Comparison of ENCODE assay signal across 8 mouse cellular contexts in genomic region chr9:59484760-59485159, GRCm38 (mm10). TPM values are rescaled to one million over a fixed set of nuclear protein-coding genes. Genes with fewer than 3 reads are reported as not detected.
DNase-seq lines count a peak whose midpoint lies in the region; ATAC-seq lines count a peak whose summit lies in the region.

No protein-coding gene starts in this region.

- H3K27me3 ChIP-seq in kidney, embryonic 16.5 days (ENCODE audit: insufficient read depth, low read length): no peaks in the 10 kb centered on the region
- H3K27me3 ChIP-seq in hindbrain, embryonic 14.5 days (ENCODE audit: control insufficient read depth, insufficient read depth, low read length): no peaks in the 10 kb centered on the region
- no peaks in the 10 kb centered on the region for H3K27me3 ChIP-seq in midbrain, embryonic 16.5 days (ENCODE audit: control insufficient read depth, insufficient read depth, low read depth, low read length)

- no peak for DNase-seq in kidney, postnatal 10 days
- peak; percentile 21 for DNase-seq in embryo, embryonic 10 days (ENCODE audit: low spot score)
- DNase-seq in hindbrain, embryonic 14.5 days (ENCODE audit: low spot score): no peak
- DNase-seq in layer of hippocampus, postnatal 36 days: no peak
- no peak for DNase-seq in frontal cortex, postnatal 25 days (ENCODE audit: low spot score in 2 of 2)
- DNase-seq in left cerebral cortex, postnatal 10 days (ENCODE audit: extremely low spot score in 1 of 2, low spot score in 2 of 2): no peak

- 10% methylated on average over 7 of the region's 7 CpGs for WGBS in kidney, embryonic 16.5 days
- WGBS in hindbrain, embryonic 14.5 days: 21% methylated on average over 7 of the region's 7 CpGs
- WGBS in midbrain, embryonic 16.5 days: 17% methylated on average over 7 of the region's 7 CpGs

- H3K36me3 ChIP-seq in kidney, embryonic 16.5 days (ENCODE audit: insufficient read depth, low read length): no peaks in the 10 kb centered on the region
- no peaks in the 10 kb centered on the region; the same call in 1 of the 2 replicates for H3K36me3 ChIP-seq in hindbrain, embryonic 14.5 days (replicated peaks; ENCODE audit: control insufficient read depth, insufficient read depth)
- no peaks in the 10 kb centered on the region for H3K36me3 ChIP-seq in midbrain, embryonic 16.5 days (ENCODE audit: control insufficient read depth, insufficient read depth, low read length)

- H3K27ac ChIP-seq in kidney, embryonic 16.5 days (ENCODE audit: low read length): 0 out of 2 replicates have a peak overlapping the region, but pooled peaks have one; percentile 53
- H3K27ac ChIP-seq in hindbrain, embryonic 14.5 days: no peak overlapping the region
- H3K27ac ChIP-seq in midbrain, embryonic 16.5 days (ENCODE audit: low read length): no peak overlapping the region

- H3K9ac ChIP-seq in kidney, embryonic 16.5 days (replicated peaks; ENCODE audit: low read length): peak overlapping the region; percentile 97
- peak overlapping the region; percentile 99 for H3K9ac ChIP-seq in hindbrain, embryonic 14.5 days
- peak overlapping the region; percentile 98 for H3K9ac ChIP-seq in midbrain, embryonic 16.5 days (ENCODE audit: low read depth, low read length)

- H3K4me2 ChIP-seq in kidney, embryonic 16.5 days (replicated peaks; ENCODE audit: low read depth, low read length): peak overlapping the region; percentile 94
- peak overlapping the region; percentile 75 for H3K4me2 ChIP-seq in hindbrain, embryonic 14.5 days (replicated peaks)
- H3K4me2 ChIP-seq in midbrain, embryonic 16.5 days (ENCODE audit: low read length): peak overlapping the region; percentile 98

- intact Hi-C loops in left cerebral cortex, postnatal 10 days (cut with DNase I): no loop called here

- H3K4me1 ChIP-seq in kidney, embryonic 16.5 days (ENCODE audit: insufficient read depth, low read length): peaks cover 7% of the 10 kb centered on the region; the same call in 1 of the 2 replicates
- H3K4me1 ChIP-seq in hindbrain, embryonic 14.5 days (replicated peaks; ENCODE audit: control insufficient read depth, insufficient read depth, low read length): peaks cover 33% of the 10 kb centered on the region
- peaks cover 24% of the 10 kb centered on the region for H3K4me1 ChIP-seq in midbrain, embryonic 16.5 days (ENCODE audit: control insufficient read depth, insufficient read depth, low read length)

- no peak for ATAC-seq in kidney, embryonic 16.5 days (ENCODE audit: low FRiP score, low TSS enrichment)
- ATAC-seq in hindbrain, embryonic 14.5 days (ENCODE audit: low FRiP score): no peak
- ATAC-seq in midbrain, embryonic 16.5 days: no peak

- no peaks in the 10 kb centered on the region for H3K9me3 ChIP-seq in kidney, embryonic 16.5 days (ENCODE audit: low read length)
- no peaks in the 10 kb centered on the region for H3K9me3 ChIP-seq in hindbrain, embryonic 14.5 days (ENCODE audit: control insufficient read depth, low read length)
- H3K9me3 ChIP-seq in midbrain, embryonic 16.5 days (replicated peaks; ENCODE audit: control insufficient read depth, low read length, poor library complexity, severe bottlenecking): no peaks in the 10 kb centered on the region

- H3K4me3 ChIP-seq in kidney, embryonic 16.5 days (ENCODE audit: low read length): peak overlapping the region; percentile 99
- peak overlapping the region; percentile 96 for H3K4me3 ChIP-seq in hindbrain, embryonic 14.5 days (replicated peaks; ENCODE audit: low read length)
- H3K4me3 ChIP-seq in midbrain, embryonic 16.5 days (ENCODE audit: low read depth, low read length): peak overlapping the region; percentile 100

RNA-seq across cellular contexts. Expression of gene Arih1, which starts 1.7 kb away (rescaled TPM):
- polyA plus RNA-seq in kidney, embryonic 16.5 days (2015; fragmentation: Nextera tagmentation; extraction: Ambion mirVana): 12.4 and 13.6 TPM in 2 replicates
- 16.9 and 18.0 TPM in 2 replicates for polyA plus RNA-seq in hindbrain, embryonic 14.5 days (2014; fragmentation: Nextera tagmentation; extraction: Ambion mirVana)
- polyA plus RNA-seq in midbrain, embryonic 16.5 days (2015; fragmentation: Nextera tagmentation; extraction: Ambion mirVana): 14.3 and 17.1 TPM in 2 replicates
- total RNA-seq in layer of hippocampus, postnatal 36 days (2021): 100 to 1,000 TPM; 108 to 111 TPM
- total RNA-seq in left cerebral cortex, postnatal 10 days (2021): 100 to 1,000 TPM; 107 TPM

RNA-seq across cellular contexts. Expression of gene Hexa, which starts 54.6 kb away (rescaled TPM):
- polyA plus RNA-seq in kidney, embryonic 16.5 days (2015; fragmentation: Nextera tagmentation; extraction: Ambion mirVana): 69.7 and 78.1 TPM in 2 replicates
- polyA plus RNA-seq in hindbrain, embryonic 14.5 days (2014; fragmentation: Nextera tagmentation; extraction: Ambion mirVana): 66.6 and 67.2 TPM in 2 replicates
- polyA plus RNA-seq in midbrain, embryonic 16.5 days (2015; fragmentation: Nextera tagmentation; extraction: Ambion mirVana): 60.4 and 62.4 TPM in 2 replicates
- total RNA-seq in layer of hippocampus, postnatal 36 days (2021): 10 to 100 TPM; 50.9 to 51.6 TPM
- 10 to 100 TPM; 33.4 to 34.2 TPM for total RNA-seq in left cerebral cortex, postnatal 10 days (2021)

RNA-seq across cellular contexts. Expression of gene Tmem202, which starts 54.9 kb away (rescaled TPM):
- polyA plus RNA-seq in kidney, embryonic 16.5 days (2015; fragmentation: Nextera tagmentation; extraction: Ambion mirVana): 0.27 TPM in 1 of 2 replicates, not detected in the other
- 0.91 and 0.96 TPM in 2 replicates for polyA plus RNA-seq in hindbrain, embryonic 14.5 days (2014; fragmentation: Nextera tagmentation; extraction: Ambion mirVana)
- polyA plus RNA-seq in midbrain, embryonic 16.5 days (2015; fragmentation: Nextera tagmentation; extraction: Ambion mirVana): 0.94 and 0.97 TPM in 2 replicates
- 1 to 10 TPM; 2.1 to 2.7 TPM for total RNA-seq in layer of hippocampus, postnatal 36 days (2021)
- 1 to 10 TPM; 2.7 to 3.6 TPM for total RNA-seq in left cerebral cortex, postnatal 10 days (2021)
